Mouse (Mus musculus) stomach, embryonic 16.5 days (tissue): Measurements from ENCODE around the gene Cd164l2. TPM values are rescaled to one million over a fixed set of nuclear protein-coding genes. Genes with fewer than 3 reads are reported as not detected.

Source experiments
- ATAC-seq: fragments of 200-750 bp; cut with Nextera tagmentation; 2 replicates; pipeline ENCODE4 v1.8.0; 2017; ENCODE audit warnings: moderate number of reproducible peaks, moderate TSS enrichment; ENCODE audit not compliant: insufficient read depth, low FRiP score
- H3K27ac ChIP-seq: fragments of 300-500 bp; sonication (generic); 2 replicates; pipeline ENCODE4 v1.5.1; 2014; ENCODE audit warnings: low read length
- H3K27me3 ChIP-seq: fragments of 300-500 bp; sonication (generic); 2 replicates; pipeline ENCODE4 v1.6.1; 2014; ENCODE audit warnings: low read length, control low read depth, mixed read lengths; ENCODE audit not compliant: control insufficient read depth, insufficient read depth
- H3K36me3 ChIP-seq: fragments of 300-500 bp; sonication (generic); 2 replicates; pipeline ENCODE4 v1.6.1; 2014; ENCODE audit warnings: low read length; ENCODE audit not compliant: control insufficient read depth, insufficient read depth
- H3K4me1 ChIP-seq: fragments of 300-500 bp; sonication (generic); 2 replicates; pipeline ENCODE4 v1.6.1; 2014; ENCODE audit warnings: low read length, control low read depth, mixed read lengths; ENCODE audit not compliant: control insufficient read depth, insufficient read depth
- H3K4me2 ChIP-seq: fragments of 300-500 bp; sonication (generic); 2 replicates; pipeline ENCODE4 v1.6.1; 2014; ENCODE audit warnings: low read depth, low read length, mixed read lengths
- H3K4me3 ChIP-seq: fragments of 300-500 bp; sonication (generic); replicated peaks from 2 replicates; pipeline ENCODE4 v1.5.1; 2014; ENCODE audit warnings: mild to moderate bottlenecking, low read length
- H3K9ac ChIP-seq: fragments of 300-500 bp; sonication (generic); 2 replicates; pipeline ENCODE4 v1.6.1; 2014; ENCODE audit warnings: low read length
- H3K9me3 ChIP-seq: fragments of 300-500 bp; sonication (generic); replicated peaks from 2 replicates; pipeline ENCODE4 v1.6.1; 2016; ENCODE audit warnings: low read length, control low read depth; ENCODE audit not compliant: control insufficient read depth
- WGBS: fragments of 180-500 bp; shearing (Covaris S2); extraction: QIAGEN DNeasy Blood & Tissue Kit; methylation state at CpG from one replicate; pipeline ENCODE4 v1.1.7; 2014; 5-methylcytosine and 5-hydroxymethylcytosine counted together
- polyA plus RNA-seq: library from polyadenylated mRNA; unstranded; fragments of >200 nt; fragmentation: Nextera tagmentation; extraction: Ambion mirVana; gene quantifications from 2 replicates; pipeline ENCODE4 v1.2.1, GENCODE M21; 2015

Cd164l2 gene
- polyA plus RNA-seq, 1 experiment from 2014 or later: 9.2 TPM

- WGBS: 88% methylated on average over 5 of the region's 5 CpGs
- H3K27me3 ChIP-seq: no peaks in the 10 kb centered on the region
- H3K9ac ChIP-seq: no peak overlapping the region
- no peak for ATAC-seq
- H3K4me1 ChIP-seq: no peaks in the 10 kb centered on the region
- peaks cover 25% of the 10 kb centered on the region for H3K36me3 ChIP-seq
- H3K27ac ChIP-seq: no peak overlapping the region
- no peaks in the 10 kb centered on the region for H3K9me3 ChIP-seq
- no peak overlapping the region for H3K4me2 ChIP-seq
- no peak overlapping the region for H3K4me3 ChIP-seq
Measured at GRCm38 (mm10) chr4:133263756-133264155, 51.8 kb downstream of the Cd164l2 start.

DNA sequence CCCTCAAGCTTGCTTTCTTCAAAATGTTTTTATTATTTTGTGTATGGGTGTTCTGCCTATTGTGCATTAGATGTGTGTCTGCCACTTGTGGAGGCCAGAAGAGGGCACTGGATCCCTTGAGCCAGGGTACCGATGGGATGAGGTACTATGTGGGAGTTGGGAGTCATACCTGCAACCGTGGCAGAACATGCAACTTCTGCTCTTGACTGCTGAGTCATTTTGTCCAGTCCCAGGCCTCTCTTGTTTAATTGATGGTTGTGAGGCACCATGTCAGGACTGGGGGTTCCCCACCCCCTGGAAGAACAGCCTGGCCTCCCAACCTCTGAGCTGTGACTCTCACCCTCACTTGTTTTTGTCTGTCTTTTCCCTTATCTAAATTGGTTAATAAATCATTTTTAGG lies 52.6 kb downstream of the Cd164l2 start:
- peaks cover 29% of the 10 kb centered on the region for H3K36me3 ChIP-seq
- H3K27me3 ChIP-seq: no peaks in the 10 kb centered on the region
- 94% methylated on average over 2 of the region's 2 CpGs for WGBS
- no peak overlapping the region for H3K9ac ChIP-seq
- ATAC-seq: no peak
- no peaks in the 10 kb centered on the region for H3K4me1 ChIP-seq
- no peak overlapping the region for H3K27ac ChIP-seq
- H3K9me3 ChIP-seq: no peaks in the 10 kb centered on the region
- H3K4me2 ChIP-seq: no peak overlapping the region
- H3K4me3 ChIP-seq: no peak overlapping the region

DNA sequence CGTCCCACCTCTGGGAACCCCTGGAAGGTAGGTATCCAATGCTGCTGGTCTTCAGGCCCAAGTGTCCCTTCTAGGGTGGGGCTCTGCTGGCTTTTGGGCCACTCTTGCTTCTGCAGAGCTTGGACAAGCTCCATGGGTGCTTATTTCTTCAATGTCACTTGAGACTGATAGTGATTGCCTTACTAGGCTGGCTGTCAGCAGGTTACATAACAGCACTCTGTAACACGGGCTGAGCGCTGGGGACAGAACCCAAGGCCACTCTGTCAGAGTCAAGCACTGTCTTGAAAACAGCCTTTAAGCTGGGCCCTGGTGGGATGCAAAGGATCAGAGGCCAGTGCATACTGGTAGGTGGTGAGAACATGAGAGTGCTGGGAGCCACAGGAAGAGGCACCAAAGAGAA lies 53.4 kb downstream of the Cd164l2 start:
- Histone ChIP-seq H3K36me3 (peaks cover 31% of the 10 kb centered on the region), H3K9ac (no peak overlapping the region), H3K4me2 (no peak overlapping the region), H3K27ac (no peak overlapping the region), H3K27me3 (no peaks in the 10 kb centered on the region), H3K4me1 (no peaks in the 10 kb centered on the region), H3K9me3 (no peaks in the 10 kb centered on the region), H3K4me3 (no peak overlapping the region)
- 88% methylated on average over 3 of the region's 3 CpGs for WGBS
- no peak for ATAC-seq

GRCm38 (mm10) chr4:133265759-133266158 lies 53.8 kb downstream of the Cd164l2 start:
- Histone ChIP-seq H3K9me3 (no peaks in the 10 kb centered on the region), H3K36me3 (peaks cover 31% of the 10 kb centered on the region), H3K4me1 (no peaks in the 10 kb centered on the region), H3K27me3 (no peaks in the 10 kb centered on the region), H3K27ac (no peak overlapping the region), H3K9ac (no peak overlapping the region), H3K4me3 (no peak overlapping the region), H3K4me2 (no peak overlapping the region)
- 74% methylated on average over 4 of the region's 4 CpGs for WGBS
- ATAC-seq: no peak

- no peak for ATAC-seq
- Histone ChIP-seq H3K4me2 (no peak overlapping the region), H3K36me3 (peaks cover 31% of the 10 kb centered on the region), H3K27ac (no peak overlapping the region), H3K27me3 (no peaks in the 10 kb centered on the region), H3K9ac (no peak overlapping the region), H3K4me1 (no peaks in the 10 kb centered on the region), H3K4me3 (no peak overlapping the region), H3K9me3 (no peaks in the 10 kb centered on the region)
- WGBS: 89% methylated on average over 12 of the region's 12 CpGs
Measured at GRCm38 (mm10) chr4:133266248-133266880, 54.4 kb downstream of the Cd164l2 start.

- no peaks in the 10 kb centered on the region for H3K4me1 ChIP-seq
- no peak overlapping the region for H3K9ac ChIP-seq
- H3K36me3 ChIP-seq: peaks cover 31% of the 10 kb centered on the region
- H3K4me2 ChIP-seq: no peak overlapping the region
- no peak overlapping the region for H3K4me3 ChIP-seq
- WGBS: 92% methylated on average over 3 of the region's 3 CpGs
- ATAC-seq: no peak
- H3K27me3 ChIP-seq: no peaks in the 10 kb centered on the region
- no peak overlapping the region for H3K27ac ChIP-seq
- no peaks in the 10 kb centered on the region for H3K9me3 ChIP-seq
Measured at GRCm38 (mm10) chr4:133268931-133269330, 57.0 kb downstream of the Cd164l2 start.

DNA sequence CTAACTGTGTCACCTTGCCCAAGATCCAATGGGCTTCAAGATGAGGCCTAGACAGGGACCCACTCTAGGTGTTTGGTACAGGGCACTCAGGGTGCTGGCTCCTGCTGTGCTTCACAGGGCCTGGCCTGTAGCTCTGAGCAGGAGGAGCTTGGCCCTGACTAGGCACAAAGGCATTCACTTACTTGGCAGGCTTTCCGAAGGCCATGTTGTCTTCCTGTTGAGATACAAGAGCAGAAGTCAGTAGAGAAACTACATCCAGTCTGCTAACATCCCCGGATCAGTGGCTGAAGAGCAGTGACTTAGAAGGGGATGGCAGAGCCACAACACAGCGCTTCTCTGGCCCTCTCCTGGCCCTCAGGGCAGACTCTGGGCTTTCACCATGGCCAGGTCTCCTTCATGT lies 57.7 kb downstream of the Cd164l2 start:
- no peaks in the 10 kb centered on the region for H3K4me1 ChIP-seq
- WGBS: 84% methylated on average over 3 of the region's 3 CpGs
- no peaks in the 10 kb centered on the region for H3K27me3 ChIP-seq
- H3K4me2 ChIP-seq: no peak overlapping the region
- H3K27ac ChIP-seq: no peak overlapping the region
- H3K4me3 ChIP-seq: no peak overlapping the region
- H3K9me3 ChIP-seq: no peaks in the 10 kb centered on the region
- no peak for ATAC-seq
- H3K36me3 ChIP-seq: peaks cover 30% of the 10 kb centered on the region
- H3K9ac ChIP-seq: no peak overlapping the region

DNA sequence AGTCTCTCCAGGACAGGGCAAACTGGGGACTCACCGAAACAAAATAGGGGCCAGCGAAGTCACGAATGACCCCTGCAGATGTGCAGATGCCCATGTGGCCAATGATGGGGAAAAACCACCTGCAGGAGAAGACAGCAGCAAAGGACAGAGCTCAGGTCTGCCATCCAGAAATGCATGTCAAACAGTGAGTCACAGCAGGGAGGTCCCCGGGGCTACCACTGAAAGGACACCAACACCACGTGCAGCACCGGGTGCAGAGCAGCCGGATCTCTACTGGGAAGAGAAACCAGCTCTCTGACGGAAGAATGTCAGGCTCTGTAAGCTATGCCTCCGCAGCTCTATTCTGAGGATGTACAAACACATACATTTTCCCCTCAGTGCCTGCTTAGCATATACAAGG lies 59.0 kb downstream of the Cd164l2 start:
- Histone ChIP-seq H3K4me2 (no peak overlapping the region), H3K4me3 (no peak overlapping the region), H3K9ac (no peak overlapping the region), H3K4me1 (0 out of 2 replicates have a peak, but pooled peaks cover under 1% of the 10 kb centered on the region), H3K9me3 (no peaks in the 10 kb centered on the region), H3K36me3 (peaks cover 21% of the 10 kb centered on the region; the same call in 1 of the 2 replicates), H3K27ac (no peak overlapping the region), H3K27me3 (no peaks in the 10 kb centered on the region)
- no peak for ATAC-seq
- WGBS: 81% methylated on average over 9 of the region's 9 CpGs
